Mouse (Mus musculus) stomach, postnatal 0 days (tissue): ENCODE measurements around the gene Gm7879.

ENCODE experiments used
- CTCF ChIP-seq: IDR thresholded peaks from 2 replicates; pipeline ENCODE4 v1.5.1; 2016; ENCODE audit warnings: antibody characterized with exemption, low read depth, mild to moderate bottlenecking, moderate library complexity
- EP300 ChIP-seq: optimal IDR thresholded peaks from 2 replicates; pipeline ENCODE3; 2016; ENCODE audit warnings: antibody characterized with exemption

DNA sequence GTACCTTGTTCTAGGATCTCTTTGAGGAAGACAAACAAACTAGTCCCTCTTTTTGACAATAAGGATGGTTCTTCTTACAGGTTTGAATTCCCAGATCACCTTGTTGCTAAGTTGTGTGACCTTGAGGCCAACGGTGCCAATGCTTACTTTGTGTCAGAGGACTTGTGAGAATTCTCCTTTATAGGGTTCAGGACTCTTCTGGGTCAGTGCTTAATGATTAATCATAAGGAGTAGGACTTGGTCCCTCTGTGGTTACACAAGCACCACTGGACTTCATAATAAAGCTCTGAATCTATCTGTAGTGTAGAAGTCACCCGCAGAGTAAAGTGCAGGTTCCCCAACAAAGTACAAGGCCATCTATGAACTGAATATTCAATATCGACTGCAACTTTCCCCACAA lies 8.3 kb upstream of the Gm7879 start:
- TF ChIP-seq EP300 (no peak), CTCF (no peak)
